Mouse (Mus musculus): ENCODE data around the gene Noxo1.

DNA sequence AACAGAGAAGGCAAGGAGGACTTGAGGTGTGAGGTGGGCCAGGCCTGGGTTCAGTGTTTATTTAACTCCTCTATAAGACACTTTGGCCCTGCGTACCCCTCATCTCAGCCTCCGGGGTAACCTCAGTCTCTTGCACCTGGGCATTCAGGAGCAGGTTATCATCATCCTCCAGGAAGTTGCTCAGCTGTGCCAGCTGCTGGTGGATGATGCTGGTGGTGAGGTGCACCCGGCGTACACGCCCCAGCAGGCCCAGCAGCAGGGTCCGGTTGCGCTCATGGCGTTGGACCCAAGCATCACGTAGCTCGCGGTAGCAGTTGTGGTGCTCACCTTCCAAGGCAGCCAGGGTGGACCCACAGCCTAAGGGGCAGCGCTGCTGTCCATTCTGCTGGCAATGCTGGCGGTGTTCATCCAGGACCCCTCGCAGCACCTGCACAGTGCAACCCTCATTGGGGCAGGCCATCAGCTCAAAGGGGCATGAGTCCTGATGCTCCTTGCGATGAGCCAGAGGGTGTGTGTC is 20.2 kb downstream of the Noxo1 start:
- TF ChIP-seq CTCF (IDR thresholded peaks at IDR 0.05; ENCODE audit: borderline replicate concordance, insufficient read depth, low read depth, low read length) (no peak), POLR2A (IDR thresholded peaks at IDR 0.05; ENCODE audit: borderline replicate concordance, insufficient read depth, low read length) (no peak)
